Mouse (Mus musculus) olfactory bulb, adult 2 months (tissue): Measurements from ENCODE around the gene Tekt4.

Experiments used
- CTCF ChIP-seq: fragments of 200-500 bp; IDR thresholded peaks from 2 replicates; pipeline ENCODE4 v1.5.1; 2012; ENCODE audit warnings: low read depth, mild to moderate bottlenecking, low read length, moderate library complexity; ENCODE audit not compliant: insufficient read depth
- POLR2A ChIP-seq: fragments of 200-500 bp; IDR thresholded peaks from 2 replicates; pipeline ENCODE4 v1.6.1; 2012; ENCODE audit warnings: mild to moderate bottlenecking, low read depth, low read length, moderate library complexity; ENCODE audit not compliant: insufficient read depth

- TF ChIP-seq CTCF, result no peak
- TF ChIP-seq POLR2A, result no peak
These were observed 57.5 kb downstream of the Tekt4 start for GRCm38 (mm10) chr17:25511876-25512275.
